Mouse (Mus musculus): Measurements from ENCODE around the gene Slc13a4. TPM values are rescaled to one million over a fixed set of nuclear protein-coding genes. Genes with fewer than 3 reads are reported as not detected.

Gene Slc13a4
- polyA plus RNA-seq, 1 experiment from 2014 or later = 0.19 TPM

DNA sequence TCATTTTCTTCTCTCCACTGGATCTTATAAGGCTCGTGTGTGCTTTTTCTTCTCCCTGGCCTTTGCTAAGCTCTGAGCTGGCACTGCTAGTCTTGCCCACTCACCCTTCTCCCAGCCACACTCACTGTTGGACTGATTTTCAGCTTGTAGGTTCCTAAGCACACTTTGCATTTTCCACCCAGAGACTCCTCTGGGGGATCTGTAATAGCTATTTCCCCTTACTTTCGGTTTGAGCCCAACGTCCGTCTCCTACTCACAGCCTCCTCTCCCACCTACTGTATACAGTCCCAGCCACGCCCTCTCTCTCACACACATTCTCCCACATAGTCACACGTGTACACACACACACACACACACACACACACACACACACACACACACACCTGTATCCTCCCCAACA is 11.9 kb upstream of the Slc13a4 start:
- Histone ChIP-seq H3K4me1 (ENCODE audit: control insufficient read depth, insufficient read depth, low read length) (no peaks in the 10 kb centered on the region), H3K27me3 (ENCODE audit: control insufficient read depth, insufficient read depth, low read length) (no peaks in the 10 kb centered on the region), H3K27ac (ENCODE audit: low read depth, low read length) (no peak overlapping the region), H3K9ac (ENCODE audit: low read length) (no peak overlapping the region), H3K36me3 (ENCODE audit: control insufficient read depth, insufficient read depth, low read length) (no peaks in the 10 kb centered on the region), H3K4me3 (ENCODE audit: low read depth, low read length) (no peak overlapping the region), H3K4me2 (no peak overlapping the region), H3K9me3 (ENCODE audit: control insufficient read depth, low read length) (no peaks in the 10 kb centered on the region)
- 83% methylated on average over 6 of the region's 6 CpGs for WGBS
- ATAC-seq (ENCODE audit: low FRiP score) (no peak), DNase-seq (ENCODE audit: low spot score, missing footprints) (no peak)

- no peak overlapping the region for H3K9ac ChIP-seq (ENCODE audit: low read length)
- no peak overlapping the region for H3K4me3 ChIP-seq (ENCODE audit: low read depth, low read length)
- H3K36me3 ChIP-seq (ENCODE audit: control insufficient read depth, insufficient read depth, low read length) = no peaks in the 10 kb centered on the region
- DNase-seq (ENCODE audit: low spot score, missing footprints) (no peak), ATAC-seq (ENCODE audit: low FRiP score) (no peak)
- WGBS = 91% methylated on average over 8 of the region's 8 CpGs
- H3K4me2 ChIP-seq = no peak overlapping the region
- H3K4me1 ChIP-seq (ENCODE audit: control insufficient read depth, insufficient read depth, low read length) = no peaks in the 10 kb centered on the region
- H3K27ac ChIP-seq (ENCODE audit: low read depth, low read length) = no peak overlapping the region
- no peaks in the 10 kb centered on the region for H3K9me3 ChIP-seq (ENCODE audit: control insufficient read depth, low read length)
- no peaks in the 10 kb centered on the region for H3K27me3 ChIP-seq (ENCODE audit: control insufficient read depth, insufficient read depth, low read length)
These were observed 5.6 kb upstream of the Slc13a4 start for GRCm38 (mm10) chr6:35313520-35313919.

DNA sequence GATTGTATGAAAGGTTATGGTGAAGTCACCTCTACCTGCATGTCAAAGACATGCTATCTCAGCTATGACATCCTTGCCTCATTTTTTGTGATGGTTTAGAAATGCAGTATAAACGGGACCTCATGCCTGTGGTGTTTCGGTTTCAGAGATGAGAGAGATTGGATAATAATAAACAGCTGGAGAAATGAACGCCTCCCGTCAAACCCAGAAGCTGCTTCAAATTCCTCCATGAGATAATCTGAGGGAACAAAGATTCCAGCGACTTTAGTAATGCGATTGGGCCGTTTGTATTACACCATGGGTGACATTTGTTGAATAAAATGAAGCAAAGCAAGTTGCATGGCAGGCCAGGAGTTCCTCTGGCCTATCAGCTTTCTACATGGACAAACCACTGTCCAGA is 1.5 kb upstream of the Slc13a4 start:
- no peak overlapping the region for H3K4me3 ChIP-seq (ENCODE audit: low read depth, low read length)
- no peak overlapping the region for H3K4me2 ChIP-seq
- H3K27ac ChIP-seq (ENCODE audit: low read depth, low read length) = no peak overlapping the region
- H3K36me3 ChIP-seq (ENCODE audit: control insufficient read depth, insufficient read depth, low read length) = no peaks in the 10 kb centered on the region
- no peaks in the 10 kb centered on the region for H3K27me3 ChIP-seq (ENCODE audit: control insufficient read depth, insufficient read depth, low read length)
- H3K4me1 ChIP-seq (ENCODE audit: control insufficient read depth, insufficient read depth, low read length) = no peaks in the 10 kb centered on the region
- ATAC-seq (ENCODE audit: low FRiP score) (no peak), DNase-seq (ENCODE audit: low spot score, missing footprints) (no peak)
- WGBS = 77% methylated on average over 7 of the region's 7 CpGs
- H3K9ac ChIP-seq (ENCODE audit: low read length) = no peak overlapping the region
- H3K9me3 ChIP-seq (ENCODE audit: control insufficient read depth, low read length) = no peaks in the 10 kb centered on the region

DNA sequence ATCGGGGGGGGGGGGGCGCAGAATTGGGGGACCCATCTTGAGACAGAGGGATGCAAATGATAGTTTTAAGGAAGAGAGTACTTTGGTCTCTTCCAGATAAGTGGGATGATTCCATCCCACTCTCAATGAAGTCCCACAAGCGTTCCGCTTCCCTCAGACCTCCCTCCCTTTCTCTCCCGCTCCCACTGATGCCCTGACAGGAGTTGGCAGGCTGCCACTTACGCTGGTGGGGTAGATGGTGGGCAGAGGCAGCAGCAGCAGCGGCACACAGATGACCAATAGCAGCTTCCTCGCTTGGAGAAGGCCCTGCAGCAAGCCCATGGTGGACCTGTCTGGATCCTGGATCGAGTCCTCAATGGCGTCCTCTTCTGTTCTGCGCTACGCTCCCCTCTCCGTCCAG is 795 bp downstream of the Slc13a4 start:
- no peak overlapping the region for H3K27ac ChIP-seq (ENCODE audit: low read depth, low read length)
- no peaks in the 10 kb centered on the region for H3K4me1 ChIP-seq (ENCODE audit: control insufficient read depth, insufficient read depth, low read length)
- no peak overlapping the region for H3K9ac ChIP-seq (ENCODE audit: low read length)
- ATAC-seq (ENCODE audit: low FRiP score) (no peak), DNase-seq (ENCODE audit: low spot score, missing footprints) (no peak)
- no peaks in the 10 kb centered on the region for H3K27me3 ChIP-seq (ENCODE audit: control insufficient read depth, insufficient read depth, low read length)
- H3K4me2 ChIP-seq = no peak overlapping the region
- no peaks in the 10 kb centered on the region for H3K9me3 ChIP-seq (ENCODE audit: control insufficient read depth, low read length)
- H3K4me3 ChIP-seq (ENCODE audit: low read depth, low read length) = no peak overlapping the region
- H3K36me3 ChIP-seq (ENCODE audit: control insufficient read depth, insufficient read depth, low read length) = no peaks in the 10 kb centered on the region
- WGBS = 86% methylated on average over 13 of the region's 13 CpGs

- no peaks in the 10 kb centered on the region for H3K9me3 ChIP-seq (ENCODE audit: control insufficient read depth, low read length)
- H3K27ac ChIP-seq (ENCODE audit: low read depth, low read length) = no peak overlapping the region
- no peaks in the 10 kb centered on the region for H3K4me1 ChIP-seq (ENCODE audit: control insufficient read depth, insufficient read depth, low read length)
- no peaks in the 10 kb centered on the region for H3K27me3 ChIP-seq (ENCODE audit: control insufficient read depth, insufficient read depth, low read length)
- no peak for DNase-seq (ENCODE audit: low spot score, missing footprints)
- 83% methylated on average over 11 of the region's 11 CpGs for WGBS
- no peak overlapping the region for H3K9ac ChIP-seq (ENCODE audit: low read length)
- ATAC-seq (ENCODE audit: low FRiP score) = no peak
- no peak overlapping the region for H3K4me2 ChIP-seq
- no peak overlapping the region for H3K4me3 ChIP-seq (ENCODE audit: low read depth, low read length)
- no peaks in the 10 kb centered on the region for H3K36me3 ChIP-seq (ENCODE audit: control insufficient read depth, insufficient read depth, low read length)
These were observed 4.5 kb downstream of the Slc13a4 start for GRCm38 (mm10) chr6:35303355-35303900.

DNA sequence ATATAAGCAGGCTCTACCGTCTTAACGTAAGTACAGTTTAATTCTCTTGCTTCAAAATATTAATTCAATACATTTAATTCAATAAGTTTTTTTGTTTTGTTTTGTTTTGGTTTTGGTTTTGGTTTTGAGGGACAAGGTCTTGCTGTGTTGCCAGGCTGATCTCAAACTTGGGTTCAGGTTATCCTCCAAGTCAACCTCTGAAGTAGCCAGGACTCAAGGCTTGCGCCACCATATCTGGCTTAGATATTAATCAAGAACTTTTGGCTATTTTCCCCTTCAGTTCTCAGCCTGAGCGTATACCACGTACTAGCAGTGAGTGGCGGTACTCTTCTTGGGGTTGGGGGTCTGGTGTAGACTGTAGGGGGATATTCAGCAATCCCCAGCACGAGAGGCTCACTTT is 5.3 kb downstream of the Slc13a4 start:
- no peak for ATAC-seq (ENCODE audit: low FRiP score)
- 94% methylated on average over 7 of the region's 7 CpGs for WGBS
- H3K4me2 ChIP-seq = no peak overlapping the region
- H3K4me3 ChIP-seq (ENCODE audit: low read depth, low read length) = no peak overlapping the region
- H3K9me3 ChIP-seq (ENCODE audit: control insufficient read depth, low read length) = no peaks in the 10 kb centered on the region
- no peaks in the 10 kb centered on the region for H3K27me3 ChIP-seq (ENCODE audit: control insufficient read depth, insufficient read depth, low read length)
- no peak overlapping the region for H3K27ac ChIP-seq (ENCODE audit: low read depth, low read length)
- H3K4me1 ChIP-seq (ENCODE audit: control insufficient read depth, insufficient read depth, low read length) = no peaks in the 10 kb centered on the region
- no peak for DNase-seq (ENCODE audit: low spot score, missing footprints)
- H3K9ac ChIP-seq (ENCODE audit: low read length) = no peak overlapping the region
- H3K36me3 ChIP-seq (ENCODE audit: control insufficient read depth, insufficient read depth, low read length) = no peaks in the 10 kb centered on the region

DNA sequence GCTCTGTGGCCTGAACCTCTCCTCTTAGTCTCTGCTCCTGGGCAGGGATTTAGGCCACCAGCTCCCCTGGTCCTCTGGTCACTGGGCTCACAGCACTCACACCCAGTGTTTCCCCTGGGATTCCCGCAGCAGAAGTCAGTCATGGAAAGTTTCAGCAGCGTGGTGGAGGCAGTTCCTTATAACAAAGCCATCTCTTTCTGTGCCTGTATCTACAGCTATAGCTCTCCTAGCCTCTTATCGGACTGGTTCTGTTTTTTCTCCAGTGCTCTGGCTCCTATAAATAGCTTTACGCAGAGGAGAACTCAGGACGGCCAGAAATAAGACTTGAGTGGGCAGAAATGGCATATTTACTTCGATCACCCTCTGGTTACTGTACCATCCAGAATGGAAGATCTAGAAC is 9.6 kb downstream of the Slc13a4 start:
- Histone ChIP-seq H3K9ac (ENCODE audit: low read length) (no peak overlapping the region), H3K27ac (ENCODE audit: low read depth, low read length) (no peak overlapping the region), H3K4me2 (no peak overlapping the region), H3K4me3 (ENCODE audit: low read depth, low read length) (no peak overlapping the region), H3K36me3 (ENCODE audit: control insufficient read depth, insufficient read depth, low read length) (no peaks in the 10 kb centered on the region), H3K27me3 (ENCODE audit: control insufficient read depth, insufficient read depth, low read length) (no peaks in the 10 kb centered on the region), H3K9me3 (ENCODE audit: control insufficient read depth, low read length) (no peaks in the 10 kb centered on the region), H3K4me1 (ENCODE audit: control insufficient read depth, insufficient read depth, low read length) (no peaks in the 10 kb centered on the region)
- WGBS = 93% methylated on average over 6 of the region's 6 CpGs
- no peak for DNase-seq (ENCODE audit: low spot score, missing footprints)
- ATAC-seq (ENCODE audit: low FRiP score) = no peak

GRCm38 (mm10) chr6:35297516-35298227 is 10.3 kb downstream of the Slc13a4 start:
- H3K9ac ChIP-seq (ENCODE audit: low read length) = no peak overlapping the region
- no peaks in the 10 kb centered on the region for H3K9me3 ChIP-seq (ENCODE audit: control insufficient read depth, low read length)
- WGBS = 88% methylated on average over 7 of the region's 7 CpGs
- ATAC-seq (ENCODE audit: low FRiP score) (no peak), DNase-seq (ENCODE audit: low spot score, missing footprints) (no peak)
- H3K4me2 ChIP-seq = no peak overlapping the region
- no peaks in the 10 kb centered on the region for H3K4me1 ChIP-seq (ENCODE audit: control insufficient read depth, insufficient read depth, low read length)
- no peaks in the 10 kb centered on the region for H3K27me3 ChIP-seq (ENCODE audit: control insufficient read depth, insufficient read depth, low read length)
- no peak overlapping the region for H3K27ac ChIP-seq (ENCODE audit: low read depth, low read length)
- no peak overlapping the region for H3K4me3 ChIP-seq (ENCODE audit: low read depth, low read length)
- no peaks in the 10 kb centered on the region for H3K36me3 ChIP-seq (ENCODE audit: control insufficient read depth, insufficient read depth, low read length)

GRCm38 (mm10) chr6:35297001-35297400 is 10.9 kb downstream of the Slc13a4 start:
- 57% methylated on average over 2 of the region's 2 CpGs for WGBS
- no peak for DNase-seq (ENCODE audit: low spot score, missing footprints)

More at GRCm38 (mm10) chr6:35297001-35297400, 10.9 kb downstream of the Slc13a4 start:
- Histone ChIP-seq H3K36me3 (ENCODE audit: control insufficient read depth, insufficient read depth, low read length) (no peaks in the 10 kb centered on the region), H3K4me1 (ENCODE audit: control insufficient read depth, insufficient read depth, low read length) (no peaks in the 10 kb centered on the region), H3K4me2 (no peak overlapping the region), H3K4me3 (ENCODE audit: low read depth, low read length) (no peak overlapping the region), H3K27ac (ENCODE audit: low read depth, low read length) (no peak overlapping the region), H3K27me3 (ENCODE audit: control insufficient read depth, insufficient read depth, low read length) (no peaks in the 10 kb centered on the region), H3K9me3 (ENCODE audit: control insufficient read depth, low read length) (no peaks in the 10 kb centered on the region), H3K9ac (ENCODE audit: low read length) (no peak overlapping the region)
- ATAC-seq (ENCODE audit: low FRiP score) = no peak

Measured in midbrain, embryonic 11.5 days (tissue).